ENCODE assay signal across 12 mouse cellular contexts in the genomic region with DNA sequence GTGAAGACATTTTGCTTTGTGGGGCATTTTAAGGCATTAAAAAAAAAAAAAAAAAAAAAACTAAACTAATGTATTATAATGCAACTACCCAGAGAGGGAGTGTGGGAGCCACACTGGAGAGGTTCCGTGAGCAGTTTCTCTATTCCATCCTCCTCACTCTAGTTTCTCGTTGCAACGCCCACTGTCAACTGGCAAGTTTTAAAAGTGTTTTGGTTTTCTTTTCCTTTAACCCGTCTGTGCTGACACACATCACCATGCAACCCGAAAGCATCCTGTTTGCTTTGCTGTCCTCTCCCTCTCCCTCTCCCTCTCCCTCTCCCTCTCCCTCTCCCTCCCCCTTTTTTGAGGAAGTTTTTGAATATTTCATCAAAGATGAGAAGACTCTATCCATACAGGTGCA.
DNase-seq lines count a peak whose midpoint lies in the region.
"Had no signal": no experiment of that assay in that cellular context is flagged by ENCODE, and none has a peak within 500 bp of the region (broad histone marks: within the 10 kb centered on the region; RNA-seq: fewer than 3 reads in every experiment).

No protein-coding gene starts in this region.

- intact Hi-C loops in gastrocnemius, postnatal 36 days (cut with DNase I), result no loop called here
- intact Hi-C loops in heart, postnatal 14 days (cut with DNase I), result no loop called here

- peak; percentile 8 to 53 for DNase-seq in layer of hippocampus, adult 18-20 months (ENCODE audit: low spot score in 2 of 2)
- no peak for DNase-seq in layer of hippocampus, postnatal 25 days (ENCODE audit: extremely low spot score in 1 of 2, low spot score in 1 of 2)
- peak; percentile 48 for DNase-seq in CD4-positive helper T cell, adult 2 months (ENCODE audit: low read depth, low spot score)
- peak; percentile 70 for DNase-seq in brain, adult 2 months (ENCODE audit: low read depth, low spot score)
- DNase-seq in naive thymus-derived CD4-positive, alpha-beta T cell, adult 2 months (ENCODE audit: low read depth), result peak; percentile 36
- no peak for DNase-seq in gastrocnemius, postnatal 36 days
- DNase-seq in heart, postnatal 14 days, result no peak
- DNase-seq: cerebellum, postnatal 14 days; gastrocnemius, adult 2 months; heart, adult 11 months; kidney, adult 2 months; kidney, postnatal 25 days had no signal

Comparison
In these comparisons a context has a peak if more than half of its experiments do, and no peak if none do; other contexts are left out.
1. DNase-seq: peak in layer of hippocampus, adult 18-20 months (2 of 2), CD4-positive helper T cell, adult 2 months (single experiment), brain, adult 2 months (single experiment) and naive thymus-derived CD4-positive, alpha-beta T cell, adult 2 months (single experiment); none in layer of hippocampus, postnatal 25 days (0 of 2), gastrocnemius, postnatal 36 days (0 of 2) and heart, postnatal 14 days (0 of 2).